Mouse (Mus musculus): ENCODE measurements around the gene P2ry1.

Gene P2ry1

GRCm38 (mm10) chr3:61002587-61003501, at the start of gene P2ry1:
P2ry1 (plus strand) TSS chr3:61002795.
- POLR2A ChIA-PET, result interaction anchor here in 2 of 4 experiments (0.9 to 1.4 kb wide), 5 partner anchors 9 to 502 kb away, joined by 3 read pairs; no protein-coding TSS in a partner anchor

DNA sequence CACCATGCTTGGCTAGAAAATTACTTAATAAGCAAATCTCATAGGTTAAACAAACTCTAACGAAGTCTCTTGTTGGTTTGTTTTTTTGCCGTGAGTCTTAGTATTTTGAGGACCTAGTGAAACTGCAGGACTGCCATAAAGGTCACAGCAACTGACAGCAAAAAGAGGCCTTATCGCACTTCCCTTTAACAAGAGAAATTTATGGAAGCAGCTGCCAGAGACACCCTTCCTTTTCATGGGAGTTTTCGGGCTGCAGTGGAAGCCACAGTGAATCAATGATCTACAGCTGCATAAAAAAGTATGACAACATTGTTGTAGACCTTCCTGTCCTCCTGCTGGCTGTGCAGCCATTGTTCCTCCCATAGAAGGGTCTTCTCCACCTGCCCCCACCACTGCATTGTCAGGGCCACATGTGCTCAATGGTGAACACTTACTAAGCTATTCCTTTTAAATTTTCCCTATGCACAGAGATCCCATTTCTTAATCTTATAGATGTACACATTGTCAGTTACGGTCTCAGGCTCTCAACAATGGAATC, 49.3 kb upstream of the P2ry1 start:
- POLR2A ChIA-PET, result no interaction called here

More at GRCm38 (mm10) chr3:61002587-61003501, at the start of gene P2ry1:
- CTCF ChIA-PET, result interaction anchor here in 1 of 4 experiments (0.5 kb wide), 1 partner anchor 40 kb away, joined by 6 read pairs; no protein-coding TSS in a partner anchor

GRCm38 (mm10) chr3:60954073-60954472, 48.5 kb upstream of the P2ry1 start:
- CTCF ChIA-PET, result no interaction called here
- POLR2A ChIA-PET, result no interaction called here

More for the DNA sequence above, 49.3 kb upstream of the P2ry1 start:
- CTCF ChIA-PET, result no interaction called here

DNA sequence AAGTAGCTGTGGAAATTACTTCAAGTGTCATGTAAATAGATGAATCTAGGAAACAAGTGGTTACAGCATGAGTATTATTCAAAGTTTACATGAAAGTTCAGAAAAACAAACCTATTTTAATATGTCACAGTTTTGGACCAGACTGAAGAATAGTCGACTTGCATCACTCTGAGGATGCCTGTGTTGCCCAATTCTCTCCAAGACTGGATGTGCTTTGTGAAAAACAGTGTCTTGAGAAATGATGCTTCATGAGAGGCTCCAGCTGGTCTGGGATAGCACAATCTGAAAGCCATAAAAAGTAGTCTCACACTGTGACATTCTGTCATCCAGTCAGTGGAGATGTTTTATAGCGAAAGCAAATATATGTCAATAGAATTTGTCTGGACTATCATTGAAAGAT, 43.8 kb upstream of the P2ry1 start:
- CTCF ChIA-PET, result no interaction called here
- POLR2A ChIA-PET, result no interaction called here

GRCm38 (mm10) chr3:60965137-60965536, 37.5 kb upstream of the P2ry1 start:
- ChIA-PET POLR2A (no interaction called here), CTCF (interaction anchor here in 1 of 4 experiments (1.0 kb wide), 1 partner anchor 11 kb away, joined by 3 read pairs; no protein-coding TSS in a partner anchor)

DNA sequence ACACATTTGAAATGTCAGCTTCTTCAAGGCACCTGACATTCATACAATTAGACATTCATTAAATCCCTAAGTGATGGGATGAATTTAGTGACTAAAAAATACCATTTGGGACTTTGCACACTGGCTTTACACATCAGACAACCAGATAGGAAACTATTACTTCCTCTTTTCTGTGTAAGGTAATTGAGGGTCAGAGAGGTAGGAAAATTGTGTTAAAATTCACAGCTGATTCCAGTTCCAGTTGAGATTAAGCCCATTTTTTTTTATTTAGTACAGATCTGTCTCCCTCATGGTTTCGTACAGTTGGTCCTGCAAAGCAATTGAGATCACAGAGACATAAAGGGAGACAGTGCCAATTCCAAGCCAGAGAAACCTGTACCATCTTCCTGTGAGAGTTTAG, 27.7 kb upstream of the P2ry1 start:
- ChIA-PET POLR2A (interaction anchor here in 1 of 4 experiments (0.6 kb wide), 1 partner anchor 392 kb away, joined by 3 read pairs; no protein-coding TSS in a partner anchor), CTCF (no interaction called here)

DNA sequence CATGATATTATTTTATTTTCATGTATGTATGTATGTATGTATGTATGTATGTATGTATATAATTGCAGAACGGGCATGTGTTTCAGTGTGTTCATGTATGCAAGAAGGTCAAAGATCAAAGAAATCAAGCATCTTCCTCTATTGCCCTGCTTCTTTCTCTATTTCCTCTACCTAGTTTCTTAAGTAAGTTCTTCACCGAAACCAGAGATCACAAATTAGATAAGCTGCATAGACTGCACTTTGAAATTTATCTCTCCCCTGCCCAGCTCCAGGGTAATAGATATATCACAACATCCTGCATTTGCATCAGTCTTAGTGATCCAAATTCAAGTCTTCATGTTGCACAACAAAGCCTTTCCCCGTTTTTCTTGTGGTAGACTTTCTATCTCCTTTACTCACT, 20.5 kb upstream of the P2ry1 start:
- CTCF ChIA-PET, result no interaction called here
- POLR2A ChIA-PET, result no interaction called here

- ChIA-PET POLR2A (no interaction called here), CTCF (interaction anchor here in 1 of 4 experiments (0.6 kb wide), 1 partner anchor 10 kb away, joined by 3 read pairs; no protein-coding TSS in a partner anchor)
These were observed 4.5 kb upstream of the P2ry1 start for GRCm38 (mm10) chr3:60998064-60998463.

DNA sequence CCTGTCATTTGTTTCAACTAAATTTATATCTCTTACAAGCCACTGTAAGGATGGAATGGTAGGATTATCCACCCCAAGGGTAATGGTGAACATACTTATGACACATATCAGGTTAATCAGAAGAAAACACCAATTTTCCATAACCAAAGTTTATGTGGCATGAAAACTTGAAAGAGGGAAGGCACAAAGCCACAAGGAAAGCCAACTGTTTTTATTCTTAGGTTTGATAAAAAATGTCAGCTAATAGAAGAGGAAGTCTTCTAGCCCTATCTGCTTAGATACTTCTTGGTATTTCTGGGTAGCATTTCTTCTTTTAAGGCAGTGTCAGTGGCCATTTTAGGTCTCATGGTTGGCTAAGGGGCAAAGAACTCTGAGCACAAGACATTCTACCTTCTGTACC, 2.9 kb upstream of the P2ry1 start:
- ChIA-PET CTCF (no interaction called here), POLR2A (no interaction called here)

- POLR2A ChIA-PET, result interaction anchor here in 1 of 4 experiments (1.1 kb wide), 1 partner anchor 12 kb away, joined by 3 read pairs; no protein-coding TSS in a partner anchor
- CTCF ChIA-PET, result no interaction called here
These were observed 1.8 kb upstream of the P2ry1 start for GRCm38 (mm10) chr3:61000747-61001146.

GRCm38 (mm10) chr3:61001852-61002586, 576 bp upstream of the P2ry1 start:
- ChIA-PET POLR2A (interaction anchor here in 2 of 4 experiments (0.9 to 1.4 kb wide), 6 partner anchors 8 to 501 kb away, joined by 3 read pairs; no protein-coding TSS in a partner anchor), CTCF (interaction anchor here in 1 of 4 experiments (0.5 kb wide), 1 partner anchor 41 kb away, joined by 6 read pairs; no protein-coding TSS in a partner anchor)

- ChIA-PET CTCF (no interaction called here), POLR2A (no interaction called here)
These were observed 2.0 kb downstream of the P2ry1 start for GRCm38 (mm10) chr3:61004611-61005010.

DNA sequence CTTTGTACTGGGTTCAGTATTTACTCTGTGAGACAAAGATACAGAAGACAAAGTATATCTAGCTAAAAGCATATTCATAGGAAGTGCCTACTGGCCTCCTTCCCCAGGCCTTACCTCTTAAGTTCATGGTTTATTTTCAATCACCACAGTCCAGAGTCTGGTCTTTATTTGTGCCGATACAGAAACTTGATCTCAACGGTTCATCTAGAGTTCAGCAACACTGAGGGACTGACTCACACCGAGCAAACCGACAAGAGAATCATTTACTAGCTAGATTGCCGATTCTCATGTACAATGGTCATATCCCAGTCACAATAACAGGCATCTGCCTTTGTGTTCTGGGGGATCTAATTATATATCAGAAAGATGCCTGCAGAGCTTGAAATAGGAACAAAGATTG, 9.1 kb downstream of the P2ry1 start:
- ChIA-PET CTCF (no interaction called here), POLR2A (no interaction called here)

GRCm38 (mm10) chr3:61012550-61012949, 10.0 kb downstream of the P2ry1 start:
- ChIA-PET CTCF (interaction anchor here in 1 of 4 experiments (0.6 kb wide), 1 partner anchor 228 kb away, joined by 12 read pairs; no protein-coding TSS in a partner anchor), POLR2A (interaction anchor here in 1 of 4 experiments (1.2 kb wide), 1 partner anchor 11 kb away, joined by 3 read pairs; no protein-coding TSS in a partner anchor)

DNA sequence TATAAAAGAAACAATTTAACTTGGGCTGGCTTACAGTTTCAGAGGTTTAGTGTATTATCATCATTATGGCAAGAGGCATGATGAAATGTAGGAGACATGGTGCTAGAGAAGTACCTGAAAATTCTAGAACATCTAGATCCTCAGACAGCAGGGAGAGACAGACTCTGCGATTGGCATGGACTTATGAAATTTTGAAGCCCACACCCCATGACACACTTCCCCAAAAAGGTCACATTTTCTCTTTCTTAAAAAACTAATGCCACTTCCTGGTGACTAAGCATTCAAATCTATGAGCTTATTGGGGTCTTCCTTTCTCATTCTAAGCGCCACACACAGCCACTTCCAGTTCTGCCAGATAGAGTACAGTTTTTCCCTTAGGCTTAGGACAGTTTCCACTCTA, 14.1 kb downstream of the P2ry1 start:
- POLR2A ChIA-PET, result no interaction called here
- CTCF ChIA-PET, result no interaction called here

- ChIA-PET CTCF (no interaction called here), POLR2A (no interaction called here)
These were observed 29.5 kb downstream of the P2ry1 start for GRCm38 (mm10) chr3:61032100-61032499.

DNA sequence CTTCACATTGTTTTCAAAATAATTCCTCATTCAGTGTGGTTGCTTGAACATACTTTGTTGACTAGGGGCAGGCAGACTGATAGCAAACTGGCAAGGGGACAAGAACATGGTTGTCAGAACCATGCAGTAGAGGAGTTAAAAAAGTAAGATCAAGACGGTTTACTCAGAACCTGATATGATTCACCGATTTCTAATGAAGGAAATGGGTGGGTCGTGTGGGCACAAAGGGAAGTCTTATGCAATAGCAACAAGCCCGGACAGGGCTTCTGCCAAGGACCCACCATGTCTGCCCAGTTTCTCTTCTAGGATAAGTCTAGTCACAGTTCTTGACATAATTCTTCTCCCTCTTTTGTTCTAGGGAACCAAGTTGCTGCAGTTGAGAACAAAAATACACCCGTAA, 33.0 kb downstream of the P2ry1 start:
- ChIA-PET CTCF (no interaction called here), POLR2A (no interaction called here)

GRCm38 (mm10) chr3:61039916-61040315, 37.3 kb downstream of the P2ry1 start:
- POLR2A ChIA-PET, result no interaction called here

DNA sequence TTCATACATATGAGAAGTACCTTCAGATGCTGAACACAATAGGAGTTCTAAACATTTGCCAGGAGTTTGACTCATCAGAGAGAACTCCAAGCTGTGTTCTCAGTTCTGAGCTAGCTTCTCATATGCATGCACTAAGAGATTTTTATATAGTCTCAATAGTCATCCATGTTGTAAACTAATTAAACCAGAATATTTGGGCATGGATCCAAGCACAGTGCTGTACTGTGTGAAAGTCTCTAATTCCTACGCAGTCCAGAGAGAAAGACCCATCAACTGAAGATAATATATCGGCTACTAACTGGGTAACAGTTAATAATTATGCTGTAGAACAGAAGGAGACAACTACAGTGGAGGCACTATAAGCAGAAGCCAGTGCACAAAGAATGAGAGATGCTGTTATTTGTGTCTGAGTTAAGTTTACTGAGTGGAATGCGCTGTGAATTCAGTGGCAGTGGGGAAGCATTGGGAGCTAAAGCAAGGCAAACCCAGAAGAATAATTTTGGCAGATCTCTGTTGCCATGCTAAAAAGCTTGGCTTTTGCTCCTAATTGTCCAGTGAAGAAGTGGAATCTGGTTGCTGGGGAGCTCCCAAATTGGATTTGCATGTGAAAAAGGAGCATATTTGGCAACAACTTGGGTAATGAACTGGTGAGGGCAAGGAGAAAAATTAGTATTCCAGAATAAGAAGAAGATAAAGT, 47.5 kb downstream of the P2ry1 start:
- CTCF ChIA-PET, result no interaction called here
- POLR2A ChIA-PET, result no interaction called here

More at GRCm38 (mm10) chr3:61039916-61040315, 37.3 kb downstream of the P2ry1 start:
- CTCF ChIA-PET, result no interaction called here
